ENCODE assay signal across 14 mouse cellular contexts in genomic region chr6:145713241-145714114, GRCm38 (mm10). TPM values are rescaled to one million over a fixed set of nuclear protein-coding genes. Genes with fewer than 3 reads are reported as not detected.
DNase-seq lines count a peak whose midpoint lies in the region; ATAC-seq lines count a peak whose summit lies in the region.
"Had no signal": no experiment of that assay in that cellular context is flagged by ENCODE, and none has a peak within 500 bp of the region (broad histone marks: within the 10 kb centered on the region; RNA-seq: fewer than 3 reads in every experiment).

No protein-coding gene starts in this region.

- 32% methylated on average over 8 of the region's 8 CpGs for WGBS in hindbrain, embryonic 15.5 days
- WGBS in hindbrain, embryonic 12.5 days = 32% methylated on average over 8 of the region's 8 CpGs
- 48% methylated on average over 8 of the region's 8 CpGs for WGBS in embryonic facial prominence, embryonic 13.5 days
- 28% methylated on average over 8 of the region's 8 CpGs for WGBS in neural tube, embryonic 11.5 days
- 49% methylated on average over 8 of the region's 8 CpGs for WGBS in intestine, embryonic 16.5 days

- H3K4me1 ChIP-seq in hindbrain, embryonic 15.5 days (replicated peaks) = no peaks in the 10 kb centered on the region
- H3K4me1 ChIP-seq in hindbrain, embryonic 12.5 days = peaks cover 9% of the 10 kb centered on the region
- H3K4me1 ChIP-seq in embryonic facial prominence, embryonic 13.5 days = peaks cover 8% of the 10 kb centered on the region
- H3K4me1 ChIP-seq in neural tube, embryonic 11.5 days (ENCODE audit: control insufficient read depth, insufficient read depth, low read length) = peaks cover 6% of the 10 kb centered on the region
- no peaks in the 10 kb centered on the region for H3K4me1 ChIP-seq in intestine, embryonic 16.5 days (ENCODE audit: control insufficient read depth, insufficient read depth, low read length)
- H3K4me1 ChIP-seq: liver, embryonic 13.5 days had no signal

- H3K4me2 ChIP-seq in hindbrain, embryonic 15.5 days = no peak overlapping the region
- H3K4me2 ChIP-seq in hindbrain, embryonic 12.5 days (replicated peaks) = no peak overlapping the region
- H3K4me2 ChIP-seq in embryonic facial prominence, embryonic 13.5 days = no peak overlapping the region
- no peak overlapping the region for H3K4me2 ChIP-seq in neural tube, embryonic 11.5 days (ENCODE audit: low read depth)
- H3K4me2 ChIP-seq in intestine, embryonic 16.5 days (ENCODE audit: low read depth, low read length) = no peak overlapping the region
- H3K4me2 ChIP-seq: heart, embryonic 13.5 days; liver, embryonic 13.5 days had no signal

- 0 out of 2 replicates have a peak, but pooled peaks have one; percentile 38 for ATAC-seq in hindbrain, embryonic 15.5 days (ENCODE audit: low FRiP score, low read depth)
- no peak for ATAC-seq in hindbrain, embryonic 12.5 days (ENCODE audit: low FRiP score)
- ATAC-seq in embryonic facial prominence, embryonic 13.5 days (ENCODE audit: insufficient number of reproducible peaks, insufficient read depth, low FRiP score, low TSS enrichment, low read depth) = 0 out of 2 replicates have a peak, but pooled peaks have one; percentile 43
- ATAC-seq in neural tube, embryonic 11.5 days (ENCODE audit: insufficient read depth, low FRiP score, low TSS enrichment) = peak; percentile 62
- no peak for ATAC-seq in intestine, embryonic 16.5 days

- H3K27ac ChIP-seq in hindbrain, embryonic 15.5 days (replicated peaks) = no peak overlapping the region
- H3K27ac ChIP-seq in hindbrain, embryonic 12.5 days = no peak overlapping the region; the same call in 1 of the 2 replicates
- H3K27ac ChIP-seq in embryonic facial prominence, embryonic 13.5 days = 0 out of 2 replicates have a peak overlapping the region, but pooled peaks have one; percentile 1
- peak overlapping the region; percentile 46; the same call in 1 of the 2 replicates for H3K27ac ChIP-seq in neural tube, embryonic 11.5 days (ENCODE audit: low read depth, low read length)
- no peak overlapping the region; the same call in 1 of the 2 replicates for H3K27ac ChIP-seq in intestine, embryonic 16.5 days (ENCODE audit: low read length)
- H3K27ac ChIP-seq: heart, embryonic 13.5 days; layer of hippocampus, adult 2 months; liver, embryonic 13.5 days had no signal

- peak; percentile 52 for DNase-seq in NIH3T3 (ENCODE audit: low read depth)
- DNase-seq in neural tube, embryonic 11.5 days (ENCODE audit: low spot score) = peak; percentile 17
- no peak for DNase-seq in ovary, postnatal 36 days (ENCODE audit: low spot score)
- DNase-seq: cerebellum, adult 9-11 months; liver, embryonic 13.5 days; right cerebral cortex, postnatal 14 days; thymus, postnatal 36 days had no signal

- no peak overlapping the region for H3K4me3 ChIP-seq in hindbrain, embryonic 15.5 days
- H3K4me3 ChIP-seq in hindbrain, embryonic 12.5 days = no peak overlapping the region
- no peak overlapping the region for H3K4me3 ChIP-seq in embryonic facial prominence, embryonic 13.5 days
- no peak overlapping the region for H3K4me3 ChIP-seq in neural tube, embryonic 11.5 days (ENCODE audit: low read depth, low read length)
- H3K4me3 ChIP-seq in intestine, embryonic 16.5 days (ENCODE audit: low read length) = no peak overlapping the region
- H3K4me3 ChIP-seq: erythroblast, embryonic 14.5 days; heart, embryonic 13.5 days; layer of hippocampus, adult 2 months; liver, embryonic 13.5 days had no signal

- H3K27me3 ChIP-seq in hindbrain, embryonic 15.5 days = no peaks in the 10 kb centered on the region
- H3K27me3 ChIP-seq in hindbrain, embryonic 12.5 days = no peaks in the 10 kb centered on the region
- H3K27me3 ChIP-seq in embryonic facial prominence, embryonic 13.5 days = no peaks in the 10 kb centered on the region
- H3K27me3 ChIP-seq in neural tube, embryonic 11.5 days (ENCODE audit: control insufficient read depth, insufficient read depth, low read length) = no peaks in the 10 kb centered on the region
- H3K27me3 ChIP-seq in intestine, embryonic 16.5 days (replicated peaks; ENCODE audit: control insufficient read depth, insufficient read depth, low read length) = no peaks in the 10 kb centered on the region
- H3K27me3 ChIP-seq: heart, embryonic 13.5 days; liver, embryonic 13.5 days had no signal

- H3K36me3 ChIP-seq in hindbrain, embryonic 15.5 days = no peaks in the 10 kb centered on the region
- no peaks in the 10 kb centered on the region for H3K36me3 ChIP-seq in hindbrain, embryonic 12.5 days
- H3K36me3 ChIP-seq in embryonic facial prominence, embryonic 13.5 days = no peaks in the 10 kb centered on the region
- no peaks in the 10 kb centered on the region for H3K36me3 ChIP-seq in neural tube, embryonic 11.5 days (ENCODE audit: control insufficient read depth, insufficient read depth, low read length)
- no peaks in the 10 kb centered on the region for H3K36me3 ChIP-seq in intestine, embryonic 16.5 days (ENCODE audit: control insufficient read depth, insufficient read depth, low read length)
- H3K36me3 ChIP-seq: heart, embryonic 13.5 days; liver, embryonic 13.5 days had no signal

- no peaks in the 10 kb centered on the region for H3K9me3 ChIP-seq in hindbrain, embryonic 15.5 days
- H3K9me3 ChIP-seq in hindbrain, embryonic 12.5 days (replicated peaks) = no peaks in the 10 kb centered on the region
- H3K9me3 ChIP-seq in embryonic facial prominence, embryonic 13.5 days = no peaks in the 10 kb centered on the region
- no peaks in the 10 kb centered on the region for H3K9me3 ChIP-seq in neural tube, embryonic 11.5 days (ENCODE audit: control insufficient read depth, low read length)
- H3K9me3 ChIP-seq in intestine, embryonic 16.5 days (ENCODE audit: control insufficient read depth, low read length) = no peaks in the 10 kb centered on the region
- H3K9me3 ChIP-seq: heart, embryonic 13.5 days; liver, embryonic 13.5 days had no signal

- H3K9ac ChIP-seq in hindbrain, embryonic 15.5 days = no peak overlapping the region
- H3K9ac ChIP-seq in hindbrain, embryonic 12.5 days = no peak overlapping the region
- H3K9ac ChIP-seq in embryonic facial prominence, embryonic 13.5 days = no peak overlapping the region
- H3K9ac ChIP-seq in neural tube, embryonic 11.5 days (ENCODE audit: low read length) = no peak overlapping the region
- H3K9ac ChIP-seq in intestine, embryonic 16.5 days (ENCODE audit: low read depth, low read length) = no peak overlapping the region; the same call in 1 of the 2 replicates
- H3K9ac ChIP-seq: heart, embryonic 13.5 days; liver, embryonic 13.5 days had no signal

RNA-seq across cellular contexts. Expression of gene Rassf8, which starts 33.1 kb away (rescaled TPM):
- polyA plus RNA-seq in hindbrain, embryonic 15.5 days (2015; fragmentation: Nextera tagmentation; extraction: Ambion mirVana) = 5.0 and 5.2 TPM in 2 replicates
- 5.1 and 7.0 TPM in 2 replicates for polyA plus RNA-seq in hindbrain, embryonic 12.5 days (2016; fragmentation: Nextera tagmentation; extraction: Ambion mirVana)
- 10.1 and 12.3 TPM in 2 replicates for polyA plus RNA-seq in embryonic facial prominence, embryonic 13.5 days (2015; fragmentation: Nextera tagmentation; extraction: Ambion mirVana)
- 3.8 and 4.5 TPM in 2 replicates for polyA plus RNA-seq in neural tube, embryonic 11.5 days (2014; fragmentation: Nextera tagmentation; extraction: Ambion mirVana)
- polyA plus RNA-seq in intestine, embryonic 16.5 days (2015; fragmentation: Nextera tagmentation; extraction: Ambion mirVana) = 3.1 and 3.2 TPM in 2 replicates
- polyA plus RNA-seq: erythroblast, embryonic 14.5 days had no signal

Comparison
In these comparisons a context has a peak if more than half of its experiments do, and no peak if none do; other contexts are left out.
1. ATAC-seq: peak in hindbrain, embryonic 15.5 days (single experiment), embryonic facial prominence, embryonic 13.5 days (single experiment) and neural tube, embryonic 11.5 days (single experiment); none in hindbrain, embryonic 12.5 days (single experiment) and intestine, embryonic 16.5 days (single experiment).
2. H3K27ac ChIP-seq: peak in embryonic facial prominence, embryonic 13.5 days (single experiment) and neural tube, embryonic 11.5 days (single experiment); none in hindbrain, embryonic 15.5 days (single experiment), hindbrain, embryonic 12.5 days (single experiment) and intestine, embryonic 16.5 days (single experiment).